ENCODE assay signal across 8 mouse cellular contexts in genomic region chr12:28635535-28636476, GRCm38 (mm10). TPM values are rescaled to one million over a fixed set of nuclear protein-coding genes. Genes with fewer than 3 reads are reported as not detected.
A peak's percentile ranks its signal among the peaks of the same experiment; 100 is the strongest.
DNase-seq lines count a peak whose midpoint lies in the region; ATAC-seq lines count a peak whose summit lies in the region.

Rps7 (minus strand) TSS chr12:28635953.

- H3K4me3 ChIP-seq in brown adipose tissue, adult 24 weeks (ENCODE audit: insufficient read depth, low read depth, low read length) = peak within 1 kb of the TSS; percentile 90
- peak within 1 kb of the TSS; percentile 85 for H3K4me3 ChIP-seq in heart, embryonic 13.5 days
- peak within 1 kb of the TSS; percentile 91 for H3K4me3 ChIP-seq in liver, embryonic 12.5 days
- H3K4me3 ChIP-seq in stomach, embryonic 15.5 days (replicated peaks) = peak within 1 kb of the TSS; percentile 79

- peak; percentile 87 for ATAC-seq in heart, embryonic 13.5 days (ENCODE audit: extremely low read depth, insufficient number of reproducible peaks, low FRiP score, low TSS enrichment)
- peak; percentile 95 for ATAC-seq in liver, embryonic 12.5 days
- ATAC-seq in stomach, embryonic 15.5 days (ENCODE audit: insufficient read depth, low FRiP score, low read depth) = peak; percentile 97

- 4% methylated on average over 69 of the region's 69 CpGs for WGBS in heart, embryonic 13.5 days
- WGBS in liver, embryonic 12.5 days (ENCODE audit: insufficient replicate concordance) = 3% methylated on average over 69 of the region's 69 CpGs
- 5% methylated on average over 69 of the region's 69 CpGs for WGBS in stomach, embryonic 15.5 days

- H3K36me3 ChIP-seq in heart, embryonic 13.5 days = peaks cover 40% of the 10 kb centered on the region
- H3K36me3 ChIP-seq in liver, embryonic 12.5 days = peaks cover 41% of the 10 kb centered on the region
- H3K36me3 ChIP-seq in stomach, embryonic 15.5 days = peaks cover 21% of the 10 kb centered on the region

- peak within 1 kb of the TSS; percentile 97 for H3K9ac ChIP-seq in heart, embryonic 13.5 days
- H3K9ac ChIP-seq in liver, embryonic 12.5 days = peak within 1 kb of the TSS; percentile 98
- peak within 1 kb of the TSS; percentile 85 for H3K9ac ChIP-seq in stomach, embryonic 15.5 days

- H3K27ac ChIP-seq in brown adipose tissue, adult 24 weeks (replicated peaks; ENCODE audit: low read depth, low read length) = peak within 1 kb of the TSS; percentile 85
- H3K27ac ChIP-seq in heart, embryonic 13.5 days (replicated peaks) = peak within 1 kb of the TSS; percentile 87
- peak within 1 kb of the TSS; percentile 89 for H3K27ac ChIP-seq in liver, embryonic 12.5 days
- H3K27ac ChIP-seq in stomach, embryonic 15.5 days = peak within 1 kb of the TSS; percentile 84

- no peaks in the 10 kb centered on the region for H3K4me1 ChIP-seq in brown adipose tissue, adult 24 weeks (ENCODE audit: control insufficient read depth, insufficient read depth, insufficient read length, low read length)
- peaks cover 24% of the 10 kb centered on the region for H3K4me1 ChIP-seq in heart, embryonic 13.5 days
- peaks cover 50% of the 10 kb centered on the region for H3K4me1 ChIP-seq in liver, embryonic 12.5 days
- H3K4me1 ChIP-seq in stomach, embryonic 15.5 days = peaks cover 14% of the 10 kb centered on the region

- H3K9me3 ChIP-seq in heart, embryonic 13.5 days = no peaks in the 10 kb centered on the region
- H3K9me3 ChIP-seq in liver, embryonic 12.5 days (replicated peaks) = no peaks in the 10 kb centered on the region
- no peaks in the 10 kb centered on the region for H3K9me3 ChIP-seq in stomach, embryonic 15.5 days

- no peaks in the 10 kb centered on the region for H3K27me3 ChIP-seq in heart, embryonic 13.5 days (replicated peaks)
- H3K27me3 ChIP-seq in liver, embryonic 12.5 days (replicated peaks) = no peaks in the 10 kb centered on the region
- no peaks in the 10 kb centered on the region for H3K27me3 ChIP-seq in stomach, embryonic 15.5 days (replicated peaks)

- H3K4me2 ChIP-seq in heart, embryonic 13.5 days = peak within 1 kb of the TSS; percentile 87
- peak within 1 kb of the TSS; percentile 90 for H3K4me2 ChIP-seq in liver, embryonic 12.5 days
- H3K4me2 ChIP-seq in stomach, embryonic 15.5 days = peak within 1 kb of the TSS; percentile 62

- DNase-seq in CD4-positive, CD25-positive, alpha-beta regulatory T cell, adult 2 months (ENCODE audit: low read depth, low spot score) = peak; percentile 96
- peak; percentile 67 for DNase-seq in fat pad, adult 2 months (ENCODE audit: extremely low read depth, low read depth, low spot score)
- peak; percentile 95 for DNase-seq in kidney, postnatal 10 days
- DNase-seq in natural killer cell, adult 2 months (ENCODE audit: low spot score in 2 of 2) = peak; percentile 92 to 94

RNA-seq across cellular contexts. Expression of gene Rps7, which starts in this region (rescaled TPM):
- polyA plus RNA-seq in brown adipose tissue, adult 24 weeks (2012; ENCODE audit: insufficient read depth, insufficient read length, missing spikeins) = 299 and 535 TPM in 2 replicates
- polyA plus RNA-seq in heart, embryonic 13.5 days (2015; fragmentation: Nextera tagmentation; extraction: Ambion mirVana) = 394 and 428 TPM in 2 replicates
- 751 and 752 TPM in 2 replicates for polyA plus RNA-seq in liver, embryonic 12.5 days (2016; fragmentation: Nextera tagmentation; extraction: Ambion mirVana)
- 607 and 697 TPM in 2 replicates for polyA plus RNA-seq in stomach, embryonic 15.5 days (2015; fragmentation: Nextera tagmentation; extraction: Ambion mirVana)

Comparison
In these comparisons a context has a peak if more than half of its experiments do, and no peak if none do; other contexts are left out.
1. Peak in every context shown above with its lines: DNase-seq, ATAC-seq, H3K4me3 ChIP-seq and H3K27ac ChIP-seq.